Mouse (Mus musculus): ENCODE measurements around the gene Uckl1. TPM values are rescaled to one million over a fixed set of nuclear protein-coding genes. Genes with fewer than 3 reads are reported as not detected.
A peak's percentile ranks its signal among the peaks of the same experiment; 100 is the strongest.

Gene Uckl1
- polyA plus RNA-seq (2012; ENCODE audit: insufficient read depth, low replicate concordance) = 58.8 and 109 TPM in 2 replicates

- Histone ChIP-seq H3K4me3 (replicated peaks) (no peak within 1 kb of the TSS), H3K36me3 (replicated peaks; ENCODE audit: low read length) (peaks cover 70% of the 10 kb centered on the region), H3K4me1 (peaks cover 34% of the 10 kb centered on the region), H3K27me3 (replicated peaks) (no peaks in the 10 kb centered on the region), H3K9me3 (no peaks in the 10 kb centered on the region)
- TF ChIP-seq GATA1 (IDR thresholded peaks at IDR 0.05; ENCODE audit: borderline replicate concordance, low read length) (no peak), FLI1 (IDR thresholded peaks at IDR 0.05; ENCODE audit: low read length) (no peak)
These were observed at the start of gene Uckl1 for GRCm38 (mm10) chr2:181584411-181584942. TSS of gene Uckl1 (minus strand) at chr2:181584892.

GRCm38 (mm10) chr2:181632624-181633023 lies 47.9 kb upstream of the Uckl1 start:
- Histone ChIP-seq H3K4me1 (peaks cover 5% of the 10 kb centered on the region), H3K36me3 (replicated peaks; ENCODE audit: low read length) (peaks cover 81% of the 10 kb centered on the region)
- TF ChIP-seq FLI1 (IDR thresholded peaks at IDR 0.05; ENCODE audit: low read length) (no peak), GATA1 (IDR thresholded peaks at IDR 0.05; ENCODE audit: borderline replicate concordance, low read length) (no peak)

GRCm38 (mm10) chr2:181628471-181628870 lies 43.8 kb upstream of the Uckl1 start:
- H3K4me3 ChIP-seq (replicated peaks) = no peak overlapping the region
- peaks cover 79% of the 10 kb centered on the region for H3K36me3 ChIP-seq (replicated peaks; ENCODE audit: low read length)
- TF ChIP-seq GATA1 (IDR thresholded peaks at IDR 0.05; ENCODE audit: borderline replicate concordance, low read length) (no peak), FLI1 (IDR thresholded peaks at IDR 0.05; ENCODE audit: low read length) (no peak)
- H3K4me1 ChIP-seq = peaks cover 5% of the 10 kb centered on the region
- H3K27me3 ChIP-seq (replicated peaks) = no peaks in the 10 kb centered on the region
- H3K9me3 ChIP-seq = no peaks in the 10 kb centered on the region

More at GRCm38 (mm10) chr2:181632624-181633023, 47.9 kb upstream of the Uckl1 start:
- H3K4me3 ChIP-seq (replicated peaks) = no peak overlapping the region
- H3K9me3 ChIP-seq = no peaks in the 10 kb centered on the region
- H3K27me3 ChIP-seq (replicated peaks) = no peaks in the 10 kb centered on the region

DNA sequence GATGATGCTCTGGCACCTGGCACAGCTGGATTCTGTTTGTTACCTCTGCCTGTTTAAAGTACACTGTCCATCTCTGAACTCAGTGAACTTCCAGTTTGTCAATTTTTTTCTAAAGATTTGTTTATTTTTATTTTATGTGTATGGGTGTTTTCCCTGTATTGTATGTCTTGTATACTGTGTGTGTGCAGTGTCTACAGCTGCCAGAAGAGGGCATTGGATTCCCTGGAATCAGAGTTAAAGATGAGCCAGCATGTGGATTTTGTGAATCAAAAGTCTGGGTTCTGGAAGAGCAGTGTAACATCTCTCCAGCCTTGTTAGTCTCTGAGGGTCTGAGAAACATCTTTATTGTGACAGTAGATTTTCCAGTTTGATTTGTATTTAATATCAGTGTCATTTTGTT lies 38.7 kb upstream of the Uckl1 start:
- TF ChIP-seq FLI1 (IDR thresholded peaks at IDR 0.05; ENCODE audit: low read length) (no peak), GATA1 (IDR thresholded peaks at IDR 0.05; ENCODE audit: borderline replicate concordance, low read length) (no peak)
- H3K27me3 ChIP-seq (replicated peaks) = no peaks in the 10 kb centered on the region
- no peak overlapping the region for H3K4me3 ChIP-seq (replicated peaks)
- H3K9me3 ChIP-seq = no peaks in the 10 kb centered on the region
- H3K4me1 ChIP-seq = no peaks in the 10 kb centered on the region; the same call in 1 of the 2 replicates
- peaks cover 86% of the 10 kb centered on the region for H3K36me3 ChIP-seq (replicated peaks; ENCODE audit: low read length)

GRCm38 (mm10) chr2:181618761-181619495 lies 34.2 kb upstream of the Uckl1 start:
- Histone ChIP-seq H3K4me3 (replicated peaks) (no peak overlapping the region), H3K4me1 (peaks cover 24% of the 10 kb centered on the region), H3K36me3 (replicated peaks; ENCODE audit: low read length) (peaks cover 80% of the 10 kb centered on the region), H3K27me3 (replicated peaks) (no peaks in the 10 kb centered on the region), H3K9me3 (no peaks in the 10 kb centered on the region)
- TF ChIP-seq FLI1 (IDR thresholded peaks at IDR 0.05; ENCODE audit: low read length) = no peak
- TF ChIP-seq GATA1 (IDR thresholded peaks at IDR 0.05; ENCODE audit: borderline replicate concordance, low read length) = no peak

DNA sequence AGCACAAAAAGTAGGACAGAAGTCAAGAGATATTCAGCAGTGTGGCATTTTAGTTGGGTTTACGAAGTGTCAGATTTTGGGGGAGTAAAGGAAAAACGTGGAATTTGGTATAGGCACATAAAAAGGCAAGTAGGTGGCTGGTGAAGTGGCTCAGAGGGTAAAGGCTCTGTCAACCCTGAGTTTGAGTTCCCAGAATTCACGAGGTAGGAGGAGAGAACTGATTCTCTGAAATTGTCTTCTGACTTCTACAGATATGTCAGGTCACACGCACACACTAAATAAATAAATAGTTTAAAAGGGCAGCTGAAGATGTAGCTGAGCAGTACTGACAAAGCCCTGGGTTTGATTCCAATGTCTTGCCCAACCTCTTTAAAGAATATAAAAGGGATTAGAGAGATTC lies 17.7 kb upstream of the Uckl1 start:
- Histone ChIP-seq H3K4me3 (replicated peaks) (peak overlapping the region; percentile 99), H3K4me1 (peaks cover 61% of the 10 kb centered on the region)

GRCm38 (mm10) chr2:181601751-181602145 lies 17.1 kb upstream of the Uckl1 start:
- Histone ChIP-seq H3K9me3 (no peaks in the 10 kb centered on the region), H3K4me3 (replicated peaks) (peak overlapping the region; percentile 99), H3K36me3 (replicated peaks; ENCODE audit: low read length) (peaks cover 11% of the 10 kb centered on the region), H3K27me3 (replicated peaks) (no peaks in the 10 kb centered on the region), H3K4me1 (peaks cover 66% of the 10 kb centered on the region)
- no peak for TF ChIP-seq FLI1 (IDR thresholded peaks at IDR 0.05; ENCODE audit: low read length)
- TF ChIP-seq GATA1 (IDR thresholded peaks at IDR 0.05; ENCODE audit: borderline replicate concordance, low read length) = no peak

More for the DNA sequence above, 17.7 kb upstream of the Uckl1 start:
- no peak for TF ChIP-seq GATA1 (IDR thresholded peaks at IDR 0.05; ENCODE audit: borderline replicate concordance, low read length)
- Histone ChIP-seq H3K9me3 (no peaks in the 10 kb centered on the region), H3K36me3 (replicated peaks; ENCODE audit: low read length) (peaks cover 12% of the 10 kb centered on the region), H3K27me3 (replicated peaks) (no peaks in the 10 kb centered on the region)

DNA sequence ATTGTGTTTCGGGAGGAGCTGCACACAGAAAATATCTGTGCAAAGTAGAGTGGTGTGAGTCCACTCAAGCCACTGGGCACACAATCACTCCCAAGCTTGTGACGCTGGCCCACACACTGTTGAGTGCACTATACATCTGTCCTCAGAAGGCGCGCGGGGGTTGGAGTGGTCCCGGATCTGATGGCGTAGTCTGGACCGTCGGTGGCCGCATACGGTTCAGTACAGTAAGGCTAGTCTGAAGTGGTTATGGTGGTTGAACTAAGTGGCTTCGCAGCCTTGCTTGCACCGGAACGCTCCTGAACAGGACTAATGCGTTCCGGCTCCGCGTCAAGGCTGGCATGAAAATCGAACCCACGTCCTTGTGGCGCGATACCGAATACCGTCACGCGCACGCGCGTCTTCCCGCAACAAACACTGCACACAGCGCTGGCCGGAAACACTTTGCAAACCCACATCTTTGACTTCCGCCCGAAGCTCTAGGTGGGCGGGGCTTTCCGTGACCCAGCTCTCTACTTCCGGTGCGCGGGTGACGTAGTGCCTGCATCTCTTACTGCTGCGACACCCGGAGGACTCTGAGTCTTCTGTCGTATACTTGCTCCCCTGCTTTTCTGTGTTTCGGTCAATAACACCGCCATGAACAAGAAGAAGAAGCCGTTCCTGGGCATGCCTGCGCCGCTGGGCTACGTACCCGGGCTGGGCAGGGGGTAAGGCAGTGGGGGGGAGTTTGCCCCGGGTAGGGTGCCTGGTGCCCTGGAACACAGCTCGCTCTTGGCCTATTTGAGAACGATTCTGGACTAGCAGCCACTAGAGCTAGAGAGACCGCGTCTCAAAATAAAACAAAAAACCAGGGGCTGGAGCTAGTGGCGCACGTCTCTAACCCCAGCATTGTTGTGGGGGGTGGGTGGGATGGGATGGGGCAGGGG lies 16.4 kb upstream of the Uckl1 start:
- H3K9me3 ChIP-seq = no peaks in the 10 kb centered on the region
- H3K27me3 ChIP-seq (replicated peaks) = no peaks in the 10 kb centered on the region
- peak overlapping the region; percentile 99 for H3K4me3 ChIP-seq (replicated peaks)
- peaks cover 69% of the 10 kb centered on the region for H3K4me1 ChIP-seq
- peak; percentile 98 for TF ChIP-seq FLI1 (IDR thresholded peaks at IDR 0.05; ENCODE audit: low read length)
- no peak for TF ChIP-seq GATA1 (IDR thresholded peaks at IDR 0.05; ENCODE audit: borderline replicate concordance, low read length)
- peaks cover 9% of the 10 kb centered on the region for H3K36me3 ChIP-seq (replicated peaks; ENCODE audit: low read length)

GRCm38 (mm10) chr2:181600226-181600758 lies 15.6 kb upstream of the Uckl1 start:
- no peaks in the 10 kb centered on the region for H3K9me3 ChIP-seq
- peak overlapping the region; percentile 99 for H3K4me3 ChIP-seq (replicated peaks)

More at GRCm38 (mm10) chr2:181600226-181600758, 15.6 kb upstream of the Uckl1 start:
- H3K4me1 ChIP-seq = peaks cover 69% of the 10 kb centered on the region
- peaks cover 3% of the 10 kb centered on the region for H3K36me3 ChIP-seq (replicated peaks; ENCODE audit: low read length)
- TF ChIP-seq FLI1 (IDR thresholded peaks at IDR 0.05; ENCODE audit: low read length) = no peak
- no peak for TF ChIP-seq GATA1 (IDR thresholded peaks at IDR 0.05; ENCODE audit: borderline replicate concordance, low read length)
- no peaks in the 10 kb centered on the region for H3K27me3 ChIP-seq (replicated peaks)
